8 mouse cellular contexts compared by ENCODE assay signal in genomic region chr3:108721076-108721991, GRCm38 (mm10). TPM values are rescaled to one million over a fixed set of nuclear protein-coding genes. Genes with fewer than 3 reads are reported as not detected.
DNase-seq lines count a peak whose midpoint lies in the region; ATAC-seq and TF ChIP-seq lines count a peak whose summit lies in the region.

No protein-coding gene starts in this region.

- no peak for TF ChIP-seq POLR2A in cerebellum, adult 2 months (IDR thresholded peaks at IDR 0.05; ENCODE audit: borderline replicate concordance, insufficient read depth, low read length)
- no peak for TF ChIP-seq POLR2A in small intestine, adult 2 months (IDR thresholded peaks at IDR 0.05; ENCODE audit: low read depth, low read length)

- DNase-seq in layer of hippocampus, adult 11-12 months (ENCODE audit: low spot score): peak; percentile 44
- no peak for DNase-seq in layer of hippocampus, adult 9-10 months (ENCODE audit: low spot score)
- DNase-seq in cerebellum, adult 2 months: peak; percentile 27 to 37
- peak; percentile 48 to 49 for DNase-seq in frontal cortex, postnatal 36 days (ENCODE audit: low spot score in 2 of 2)
- DNase-seq in hindbrain, postnatal 0 days (ENCODE audit: low spot score): peak; percentile 82
- DNase-seq in left cerebral cortex, adult 8-10 months (ENCODE audit: low spot score in 2 of 2): peak; percentile 26 to 28
- DNase-seq in midbrain, embryonic 10.5 days (ENCODE audit: low spot score): peak; percentile 72

- ATAC-seq in hindbrain, postnatal 0 days: no peak

- H3K4me2 ChIP-seq in hindbrain, postnatal 0 days (ENCODE audit: low read depth, low read length): peak overlapping the region; percentile 72

- no peaks in the 10 kb centered on the region for H3K9me3 ChIP-seq in hindbrain, postnatal 0 days (ENCODE audit: low read length)
- no peaks in the 10 kb centered on the region for H3K9me3 ChIP-seq in midbrain, embryonic 10.5 days (replicated peaks)

- H3K27me3 ChIP-seq in cerebellum, adult 2 months (ENCODE audit: control insufficient read depth, insufficient read depth, low read length): no peaks in the 10 kb centered on the region
- H3K27me3 ChIP-seq in hindbrain, postnatal 0 days (ENCODE audit: insufficient read depth, low read length): no peaks in the 10 kb centered on the region
- H3K27me3 ChIP-seq in midbrain, embryonic 10.5 days (ENCODE audit: low read depth, poor library complexity, severe bottlenecking): no peaks in the 10 kb centered on the region
- H3K27me3 ChIP-seq in small intestine, adult 2 months (ENCODE audit: control insufficient read depth, insufficient read depth, low read length): no peaks in the 10 kb centered on the region

- 3% methylated on average over 44 of the region's 44 CpGs for WGBS in cerebellum, adult 2 months
- WGBS in hindbrain, postnatal 0 days: under 1% methylated on average over 44 of the region's 44 CpGs
- under 1% methylated on average over 44 of the region's 44 CpGs for WGBS in midbrain, embryonic 10.5 days
- 2% methylated on average over 43 of the region's 44 CpGs for WGBS in small intestine, adult 2 months

- no peak overlapping the region for H3K27ac ChIP-seq in cerebellum, adult 2 months (ENCODE audit: insufficient read depth, low read length)
- peak overlapping the region; percentile 85 for H3K27ac ChIP-seq in hindbrain, postnatal 0 days
- H3K27ac ChIP-seq in midbrain, embryonic 10.5 days (replicated peaks): peak overlapping the region; percentile 99
- H3K27ac ChIP-seq in small intestine, adult 2 months (ENCODE audit: insufficient read depth, low read depth, low read length): peak overlapping the region; percentile 57

- 0 out of 2 replicates have a peak, but pooled peaks have one; percentile 9 for TF ChIP-seq CTCF in cerebellum, adult 2 months (IDR thresholded peaks at IDR 0.05; ENCODE audit: borderline replicate concordance, insufficient read depth, low read depth, low read length)
- TF ChIP-seq CTCF in hindbrain, postnatal 0 days (IDR thresholded peaks at IDR 0.05; ENCODE audit: low read depth): peak; percentile 43
- TF ChIP-seq CTCF in small intestine, adult 2 months (IDR thresholded peaks at IDR 0.05; ENCODE audit: extremely low read depth, insufficient read length, insufficient replicate concordance, low read depth, low read length): peak; percentile 27; the same call in 1 of the 2 replicates

- H3K4me3 ChIP-seq in cerebellum, adult 2 months (replicated peaks; ENCODE audit: insufficient read depth, low read depth, low read length): peak overlapping the region; percentile 56
- peak overlapping the region; percentile 68 for H3K4me3 ChIP-seq in hindbrain, postnatal 0 days (ENCODE audit: low read length)
- H3K4me3 ChIP-seq in midbrain, embryonic 10.5 days: peak overlapping the region; percentile 75
- peak overlapping the region; percentile 85 for H3K4me3 ChIP-seq in small intestine, adult 2 months (ENCODE audit: low read depth, low read length)

- H3K36me3 ChIP-seq in hindbrain, postnatal 0 days (ENCODE audit: insufficient read depth, low read length): no peaks in the 10 kb centered on the region
- peaks cover 8% of the 10 kb centered on the region for H3K36me3 ChIP-seq in midbrain, embryonic 10.5 days
- H3K36me3 ChIP-seq in small intestine, adult 2 months (ENCODE audit: control insufficient read depth, insufficient read depth, low read length): no peaks in the 10 kb centered on the region

- no peaks in the 10 kb centered on the region for H3K4me1 ChIP-seq in cerebellum, adult 2 months (ENCODE audit: control insufficient read depth, insufficient read depth, low read length)
- no peaks in the 10 kb centered on the region for H3K4me1 ChIP-seq in hindbrain, postnatal 0 days (ENCODE audit: insufficient read depth, low read length)
- peaks cover 30% of the 10 kb centered on the region for H3K4me1 ChIP-seq in midbrain, embryonic 10.5 days
- peaks cover 7% of the 10 kb centered on the region for H3K4me1 ChIP-seq in small intestine, adult 2 months (ENCODE audit: control insufficient read depth, insufficient read depth, insufficient read length, low read length)

- peak overlapping the region; percentile 67 for H3K9ac ChIP-seq in hindbrain, postnatal 0 days (replicated peaks; ENCODE audit: low read length)

RNA-seq across cellular contexts. Expression of gene Gpsm2, which starts 0.8 kb away (rescaled TPM):
- polyA plus RNA-seq in cerebellum, adult 2 months (2012; rRNA removed): 7.8 and 9.3 TPM in 2 replicates
- total RNA-seq in hindbrain, postnatal 0 days (2014; rRNA removed): 12.9 and 13.5 TPM in 2 replicates
- polyA plus RNA-seq in hindbrain, postnatal 0 days (2015; fragmentation: Nextera tagmentation; extraction: Ambion mirVana): 16.8 and 18.0 TPM in 2 replicates
- 10 to 100 TPM; 10.5 to 14.6 (median 10.7) TPM for total RNA-seq in left cerebral cortex, adult 8-10 months (2022)
- polyA plus RNA-seq in midbrain, embryonic 10.5 days (2016; fragmentation: Nextera tagmentation; extraction: Ambion mirVana): 90.8 and 100 TPM in 2 replicates
- 4.6 and 8.7 TPM in 2 replicates for polyA plus RNA-seq in small intestine, adult 2 months (2012; rRNA removed)

RNA-seq across cellular contexts. Expression of gene Aknad1, which starts 18.1 kb away (rescaled TPM):
- not detected in 2 replicates for polyA plus RNA-seq in cerebellum, adult 2 months (2012; rRNA removed)
- total RNA-seq in hindbrain, postnatal 0 days (2014; rRNA removed): not detected in 2 replicates
- polyA plus RNA-seq in hindbrain, postnatal 0 days (2015; fragmentation: Nextera tagmentation; extraction: Ambion mirVana): not detected in 2 replicates
- not detected for total RNA-seq in left cerebral cortex, adult 8-10 months (2022)
- not detected in 2 replicates for polyA plus RNA-seq in midbrain, embryonic 10.5 days (2016; fragmentation: Nextera tagmentation; extraction: Ambion mirVana)
- not detected in 2 replicates for polyA plus RNA-seq in small intestine, adult 2 months (2012; rRNA removed)
